Mouse (Mus musculus) retina, adult 2 months (tissue): ENCODE data around the gene Anks1.

Source experiments
- DNase-seq: peaks from one replicate; pipeline ENCODE4 v3.0.0-alpha.2; 2012; ENCODE audit warnings: low read depth, low spot score

The Anks1 gene

GRCm38 (mm10) chr17:28093837-28094236 is 184.7 kb downstream of the Anks1 start:
- DNase-seq, result no peak

- DNase-seq, result no peak
Measured at GRCm38 (mm10) chr17:28096418-28096817, 187.3 kb downstream of the Anks1 start.

GRCm38 (mm10) chr17:28097308-28097707 is 188.2 kb downstream of the Anks1 start:
- no peak for DNase-seq

GRCm38 (mm10) chr17:28099086-28099485 is 190.0 kb downstream of the Anks1 start:
- DNase-seq, result no peak

GRCm38 (mm10) chr17:28100669-28101068 is 191.6 kb downstream of the Anks1 start:
- no peak for DNase-seq

- DNase-seq, result no peak
Measured at GRCm38 (mm10) chr17:28101284-28101887, 192.3 kb downstream of the Anks1 start.

- no peak for DNase-seq
Measured at GRCm38 (mm10) chr17:28101902-28102319, 192.8 kb downstream of the Anks1 start.

- no peak for DNase-seq
Measured at GRCm38 (mm10) chr17:28104416-28104815, 195.3 kb downstream of the Anks1 start.

- no peak for DNase-seq
Measured at GRCm38 (mm10) chr17:28106352-28106751, 197.2 kb downstream of the Anks1 start.

GRCm38 (mm10) chr17:28107275-28107674 is 198.2 kb downstream of the Anks1 start:
- DNase-seq, result no peak

GRCm38 (mm10) chr17:28112266-28112665 is 203.2 kb downstream of the Anks1 start:
- no peak for DNase-seq
